Mouse (Mus musculus): ENCODE data around the gene Cldn9. TPM values are rescaled to one million over a fixed set of nuclear protein-coding genes. Genes with fewer than 3 reads are reported as not detected.

Cldn9 gene
- polyA plus RNA-seq (2014; fragmentation: Nextera tagmentation; extraction: Ambion mirVana): 0.14 TPM in 1 of 2 replicates, not detected in the other

GRCm38 (mm10) chr17:23683856-23684672, at the start of gene Cldn9:
Cldn9 (minus strand) TSS chr17:23684026.
- Histone ChIP-seq H3K36me3 (ENCODE audit: control insufficient read depth, insufficient read depth, low read length) (no peaks in the 10 kb centered on the region), H3K4me1 (ENCODE audit: control insufficient read depth in 2 of 2, insufficient read depth in 2 of 2, low read length in 2 of 2) (peaks cover 5 to 6% of the 10 kb centered on the region in 2 experiments; a peak in 2 of 4 replicates), H3K9ac (ENCODE audit: low read length) (no peak within 1 kb of the TSS), H3K27me3 (ENCODE audit: control insufficient read depth, insufficient read depth, low read length) (peaks cover 63% of the 10 kb centered on the region), H3K4me2 (ENCODE audit: low read length) (no peak within 1 kb of the TSS), H3K9me3 (ENCODE audit: control insufficient read depth, low read length) (no peaks in the 10 kb centered on the region), H3K4me3 (ENCODE audit: control insufficient read depth in 1 of 2, insufficient read depth in 1 of 2, low read depth in 1 of 2, low read length in 2 of 2) (no peak within 1 kb of the TSS), H3K27ac (replicated peaks in 1 of 2; ENCODE audit: control insufficient read depth in 1 of 2, insufficient read depth in 1 of 2, low read depth in 2 of 2, low read length in 2 of 2) (no peak within 1 kb of the TSS)
- ATAC-seq (ENCODE audit: insufficient number of reproducible peaks, insufficient read depth, low FRiP score, low read depth): no peak
- WGBS: 26% methylated on average over 15 of the region's 15 CpGs

GRCm38 (mm10) chr17:23730441-23730840, 46.6 kb upstream of the Cldn9 start:
- no peak overlapping the region for H3K4me3 ChIP-seq (ENCODE audit: control insufficient read depth in 1 of 2, insufficient read depth in 1 of 2, low read depth in 1 of 2, low read length in 2 of 2)
- no peak for ATAC-seq (ENCODE audit: insufficient number of reproducible peaks, insufficient read depth, low FRiP score, low read depth)
- H3K9me3 ChIP-seq (ENCODE audit: control insufficient read depth, low read length): no peaks in the 10 kb centered on the region
- no peak overlapping the region for H3K4me2 ChIP-seq (ENCODE audit: low read length)
- H3K27me3 ChIP-seq (ENCODE audit: control insufficient read depth, insufficient read depth, low read length): no peaks in the 10 kb centered on the region
- WGBS: 29% methylated on average over 1 of the region's 1 CpGs
- no peak overlapping the region for H3K27ac ChIP-seq (replicated peaks in 1 of 2; ENCODE audit: control insufficient read depth in 1 of 2, insufficient read depth in 1 of 2, low read depth in 2 of 2, low read length in 2 of 2)
- H3K9ac ChIP-seq (ENCODE audit: low read length): no peak overlapping the region
- peaks cover 3 to 9% of the 10 kb centered on the region in 2 experiments; a peak in 3 of 4 replicates for H3K4me1 ChIP-seq (ENCODE audit: control insufficient read depth in 2 of 2, insufficient read depth in 2 of 2, low read length in 2 of 2)
- 0 out of 2 replicates have a peak, but pooled peaks cover 1% of the 10 kb centered on the region for H3K36me3 ChIP-seq (ENCODE audit: control insufficient read depth, insufficient read depth, low read length)

- Histone ChIP-seq H3K27ac (replicated peaks in 1 of 2; ENCODE audit: control insufficient read depth in 1 of 2, insufficient read depth in 1 of 2, low read depth in 2 of 2, low read length in 2 of 2) (peak overlapping the region; percentile 84 to 88), H3K9me3 (ENCODE audit: control insufficient read depth, low read length) (no peaks in the 10 kb centered on the region), H3K4me2 (ENCODE audit: low read length) (peak overlapping the region; percentile 75), H3K27me3 (ENCODE audit: control insufficient read depth, insufficient read depth, low read length) (no peaks in the 10 kb centered on the region), H3K4me1 (ENCODE audit: control insufficient read depth in 2 of 2, insufficient read depth in 2 of 2, low read length in 2 of 2) (peaks cover 4 to 9% of the 10 kb centered on the region in 2 experiments; a peak in 3 of 4 replicates), H3K9ac (ENCODE audit: low read length) (peak overlapping the region; percentile 87), H3K36me3 (ENCODE audit: control insufficient read depth, insufficient read depth, low read length) (no peaks in the 10 kb centered on the region), H3K4me3 (ENCODE audit: control insufficient read depth in 1 of 2, insufficient read depth in 1 of 2, low read depth in 1 of 2, low read length in 2 of 2) (peak overlapping the region; percentile 88 to 100)
- under 1% methylated on average over 20 of the region's 20 CpGs for WGBS
- peak; percentile 88 for ATAC-seq (ENCODE audit: insufficient number of reproducible peaks, insufficient read depth, low FRiP score, low read depth)
Observed at GRCm38 (mm10) chr17:23726758-23727142, 42.9 kb upstream of the Cldn9 start.

GRCm38 (mm10) chr17:23725999-23726757, 42.4 kb upstream of the Cldn9 start, which contains the start of gene Pkmyt1:
Pkmyt1 (plus strand) TSS chr17:23726336.
- Histone ChIP-seq H3K9me3 (ENCODE audit: control insufficient read depth, low read length) (no peaks in the 10 kb centered on the region), H3K4me3 (ENCODE audit: control insufficient read depth in 1 of 2, insufficient read depth in 1 of 2, low read depth in 1 of 2, low read length in 2 of 2) (peak within 1 kb of the TSS; percentile 88 to 100), H3K27me3 (ENCODE audit: control insufficient read depth, insufficient read depth, low read length) (no peaks in the 10 kb centered on the region), H3K4me1 (ENCODE audit: control insufficient read depth in 2 of 2, insufficient read depth in 2 of 2, low read length in 2 of 2) (peaks cover 4 to 9% of the 10 kb centered on the region in 2 experiments; a peak in 3 of 4 replicates), H3K9ac (ENCODE audit: low read length) (peak within 1 kb of the TSS; percentile 87), H3K36me3 (ENCODE audit: control insufficient read depth, insufficient read depth, low read length) (no peaks in the 10 kb centered on the region), H3K27ac (replicated peaks in 1 of 2; ENCODE audit: control insufficient read depth in 1 of 2, insufficient read depth in 1 of 2, low read depth in 2 of 2, low read length in 2 of 2) (peak within 1 kb of the TSS; percentile 88 to 91), H3K4me2 (ENCODE audit: low read length) (peak within 1 kb of the TSS; percentile 75)
- peak; percentile 93 for ATAC-seq (ENCODE audit: insufficient number of reproducible peaks, insufficient read depth, low FRiP score, low read depth)
- 2% methylated on average over 72 of the region's 73 CpGs for WGBS

- no peak for ATAC-seq (ENCODE audit: insufficient number of reproducible peaks, insufficient read depth, low FRiP score, low read depth)
- Histone ChIP-seq H3K36me3 (ENCODE audit: control insufficient read depth, insufficient read depth, low read length) (no peaks in the 10 kb centered on the region), H3K27me3 (ENCODE audit: control insufficient read depth, insufficient read depth, low read length) (no peaks in the 10 kb centered on the region), H3K4me2 (ENCODE audit: low read length) (peak overlapping the region; percentile 75), H3K27ac (replicated peaks in 1 of 2; ENCODE audit: control insufficient read depth in 1 of 2, insufficient read depth in 1 of 2, low read depth in 2 of 2, low read length in 2 of 2) (no peak overlapping the region), H3K9ac (ENCODE audit: low read length) (peak overlapping the region; percentile 87), H3K9me3 (ENCODE audit: control insufficient read depth, low read length) (no peaks in the 10 kb centered on the region), H3K4me3 (ENCODE audit: control insufficient read depth in 1 of 2, insufficient read depth in 1 of 2, low read depth in 1 of 2, low read length in 2 of 2) (peak overlapping the region; percentile 88 to 100; a peak in 3 of 4 replicates), H3K4me1 (ENCODE audit: control insufficient read depth in 2 of 2, insufficient read depth in 2 of 2, low read length in 2 of 2) (peaks cover 4 to 9% of the 10 kb centered on the region in 2 experiments; a peak in 3 of 4 replicates)
- 61% methylated on average over 4 of the region's 4 CpGs for WGBS
Observed at GRCm38 (mm10) chr17:23725477-23725876, 41.7 kb upstream of the Cldn9 start.

GRCm38 (mm10) chr17:23722376-23723125, 38.7 kb upstream of the Cldn9 start, which contains the start of gene 1520401A03Rik:
1520401A03Rik (minus strand) TSS chr17:23722783.
- no peaks in the 10 kb centered on the region for H3K36me3 ChIP-seq (ENCODE audit: control insufficient read depth, insufficient read depth, low read length)
- no peak within 1 kb of the TSS for H3K9ac ChIP-seq (ENCODE audit: low read length)
- H3K27me3 ChIP-seq (ENCODE audit: control insufficient read depth, insufficient read depth, low read length): no peaks in the 10 kb centered on the region
- no peak within 1 kb of the TSS for H3K27ac ChIP-seq (replicated peaks in 1 of 2; ENCODE audit: control insufficient read depth in 1 of 2, insufficient read depth in 1 of 2, low read depth in 2 of 2, low read length in 2 of 2)
- WGBS: 48% methylated on average over 7 of the region's 7 CpGs
- H3K4me3 ChIP-seq (ENCODE audit: control insufficient read depth in 1 of 2, insufficient read depth in 1 of 2, low read depth in 1 of 2, low read length in 2 of 2): no peak within 1 kb of the TSS
- no peak for ATAC-seq (ENCODE audit: insufficient number of reproducible peaks, insufficient read depth, low FRiP score, low read depth)
- H3K4me2 ChIP-seq (ENCODE audit: low read length): no peak within 1 kb of the TSS
- peaks cover 4 to 9% of the 10 kb centered on the region in 2 experiments; a peak in 3 of 4 replicates for H3K4me1 ChIP-seq (ENCODE audit: control insufficient read depth in 2 of 2, insufficient read depth in 2 of 2, low read length in 2 of 2)
- no peaks in the 10 kb centered on the region for H3K9me3 ChIP-seq (ENCODE audit: control insufficient read depth, low read length)

- Histone ChIP-seq H3K4me3 (ENCODE audit: control insufficient read depth in 1 of 2, insufficient read depth in 1 of 2, low read depth in 1 of 2, low read length in 2 of 2) (no peak overlapping the region), H3K27ac (replicated peaks in 1 of 2; ENCODE audit: control insufficient read depth in 1 of 2, insufficient read depth in 1 of 2, low read depth in 2 of 2, low read length in 2 of 2) (no peak overlapping the region), H3K9ac (ENCODE audit: low read length) (no peak overlapping the region), H3K4me1 (ENCODE audit: control insufficient read depth in 2 of 2, insufficient read depth in 2 of 2, low read length in 2 of 2) (peaks cover 3 to 4% of the 10 kb centered on the region in 2 experiments; a peak in 2 of 4 replicates), H3K9me3 (ENCODE audit: control insufficient read depth, low read length) (no peaks in the 10 kb centered on the region), H3K36me3 (ENCODE audit: control insufficient read depth, insufficient read depth, low read length) (no peaks in the 10 kb centered on the region), H3K4me2 (ENCODE audit: low read length) (no peak overlapping the region), H3K27me3 (ENCODE audit: control insufficient read depth, insufficient read depth, low read length) (no peaks in the 10 kb centered on the region)
- no peak for ATAC-seq (ENCODE audit: insufficient number of reproducible peaks, insufficient read depth, low FRiP score, low read depth)
- 85% methylated on average over 2 of the region's 2 CpGs for WGBS
Observed at GRCm38 (mm10) chr17:23721886-23722285, 38.1 kb upstream of the Cldn9 start.

Measured in heart, embryonic 14.5 days (tissue).